Mouse (Mus musculus) bone marrow, adult 2 months (tissue): ENCODE data around the gene Ugt1a5.

Experiments
- CTCF ChIP-seq: fragments of 200-500 bp; IDR thresholded peaks from 2 replicates; pipeline ENCODE4 v1.5.1; 2011; ENCODE audit warnings: low read length, control low read depth; ENCODE audit not compliant: control insufficient read depth, insufficient read depth
- POLR2A ChIP-seq: fragments of 200-500 bp; IDR thresholded peaks from 2 replicates; pipeline ENCODE4 v1.6.1; 2011; ENCODE audit warnings: low read depth, mild to moderate bottlenecking, control low read depth, low read length, borderline replicate concordance; ENCODE audit not compliant: control insufficient read depth

DNA sequence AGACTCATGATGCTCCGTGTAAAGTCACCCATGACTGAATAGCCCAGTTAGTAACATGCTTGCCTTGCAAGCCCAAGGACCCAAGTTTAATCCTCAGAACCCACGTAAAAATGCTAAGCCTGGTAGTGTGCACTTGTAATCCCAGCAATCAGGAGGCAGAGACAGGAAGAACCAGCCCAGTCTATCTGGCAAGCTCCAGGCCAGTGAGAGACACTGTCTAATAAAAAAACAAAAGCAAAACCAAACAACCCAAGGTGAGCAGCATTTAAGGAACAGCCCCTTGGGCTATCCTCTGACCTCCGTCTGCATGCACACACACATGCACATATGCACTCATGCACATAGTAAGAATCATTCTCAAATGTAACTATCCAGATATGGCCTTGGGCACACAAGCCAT, 63.8 kb downstream of the Ugt1a5 start:
- TF ChIP-seq CTCF = no peak
- TF ChIP-seq POLR2A = no peak
